Mouse (Mus musculus) left cerebral cortex, adult 9 months (tissue): ENCODE measurements around the gene Zbtb8b.

Source experiments
- DNase-seq, 2 experiments: peaks; one replicate each; pipeline ENCODE4 v3.0.0; 2022; ENCODE audit warnings: low spot score in 2 of 2

Zbtb8b gene

GRCm38 (mm10) chr4:129375821-129376220 is 64.8 kb downstream of the Zbtb8b start:
- no peak for DNase-seq
